Mouse (Mus musculus) G1E (cell line): ENCODE results near the gene Slc35f1. TPM values are rescaled to one million over a fixed set of nuclear protein-coding genes. Genes with fewer than 3 reads are reported as not detected.

Source experiments
- ATAC-seq: 2 replicates; pipeline ENCODE4 v1.8.0; 2016; ENCODE audit warnings: mild to moderate bottlenecking; ENCODE audit not compliant: insufficient number of reproducible peaks, poor library complexity, low FRiP score, severe bottlenecking; ENCODE audit errors: extremely low read depth
- DNase-seq: peaks from one replicate; pipeline ENCODE4 v3.0.0; 2012; ENCODE audit warnings: low spot score
- H3K27me3 ChIP-seq: 2 replicates; pipeline ENCODE4 v1.6.1; 2012; ENCODE audit warnings: mild to moderate bottlenecking, low read length, inconsistent platforms; ENCODE audit not compliant: insufficient read depth
- H3K36me3 ChIP-seq: replicated peaks from 2 replicates; pipeline ENCODE3; 2012; ENCODE audit warnings: mild to moderate bottlenecking, inconsistent platforms
- H3K4me1 ChIP-seq: 2 replicates; pipeline ENCODE4 v1.6.1; 2012; ENCODE audit warnings: low read depth, low read length, inconsistent platforms, mixed read lengths; ENCODE audit not compliant: insufficient read depth
- H3K4me3 ChIP-seq: 2 replicates; pipeline ENCODE4 v1.5.1; 2012; ENCODE audit warnings: low read depth, mild to moderate bottlenecking, inconsistent platforms, low read length, moderate library complexity, mixed read lengths
- H3K9me3 ChIP-seq: replicated peaks from 2 replicates; pipeline ENCODE4 v1.6.1; 2012; ENCODE audit warnings: inconsistent platforms
- CTCF ChIP-seq: IDR thresholded peaks from 2 replicates; pipeline ENCODE4 v1.5.1; 2012; ENCODE audit warnings: low read depth, low read length, inconsistent platforms, mixed read lengths
- GATA1 ChIP-seq: IDR thresholded peaks from 2 replicates; pipeline ENCODE4 v1.6.1; 2012; ENCODE audit warnings: borderline replicate concordance, low read length, inconsistent platforms, mixed read lengths
- GATA2 ChIP-seq: IDR thresholded peaks from 2 replicates; pipeline ENCODE4 v1.6.1; 2012; ENCODE audit warnings: low read depth, low read length, inconsistent platforms, borderline replicate concordance
- POLR2AphosphoS5 ChIP-seq: IDR thresholded peaks from 2 replicates; pipeline ENCODE4 v1.6.1; 2012; ENCODE audit warnings: low read depth, low read length, inconsistent platforms; ENCODE audit not compliant: insufficient replicate concordance
- TAL1 ChIP-seq: conservative IDR thresholded peaks from 2 replicates; pipeline ENCODE4 v1.6.1; 2012; ENCODE audit warnings: low read depth, low read length, inconsistent platforms, mixed read lengths
- polyA plus RNA-seq: library from polyadenylated mRNA; stranded (reverse); fragments of >175 nt; gene quantifications from 2 replicates; pipeline ENCODE4 v1.2.3, GENCODE M21; 2012
- total RNA-seq, 2 experiments: library from RNA; stranded (forward) in 1 of 2; stranded (reverse) in 1 of 2; fragments of 200-1000 nt in 1 of 2; fragments of >200 nt in 1 of 2; fragmentation: Nextera tagmentation in 1 of 2; gene quantifications; 2 replicates each; pipeline ENCODE4 v1.2.3; 2014 to 2017

Slc35f1 gene
- total and polyA plus RNA-seq, 3 experiments: not detected

DNA sequence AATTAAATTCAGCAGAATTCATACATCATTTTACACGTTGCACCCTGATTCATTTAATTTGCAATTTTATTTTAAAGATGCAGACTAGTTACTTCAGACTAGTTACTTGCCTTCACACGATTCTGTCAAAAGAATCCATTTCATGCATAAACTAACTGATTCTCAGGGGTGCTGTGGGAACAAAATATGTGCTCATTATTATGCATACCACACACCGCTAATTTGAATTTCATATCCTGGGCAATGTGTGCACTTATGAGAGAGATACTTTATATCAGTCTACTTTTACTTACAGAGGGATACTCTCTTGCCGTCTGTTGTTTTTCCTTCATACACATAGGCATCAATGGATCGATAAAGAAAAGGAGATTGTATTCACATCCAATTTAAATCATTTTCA lies 228.4 kb downstream of the Slc35f1 start:
- TF ChIP-seq TAL1: no peak
- TF ChIP-seq GATA1: no peak
- no peak for TF ChIP-seq CTCF
- no peak for TF ChIP-seq GATA2
- TF ChIP-seq POLR2AphosphoS5: no peak
- ATAC-seq: no peak
- H3K9me3 ChIP-seq: no peaks in the 10 kb centered on the region

DNA sequence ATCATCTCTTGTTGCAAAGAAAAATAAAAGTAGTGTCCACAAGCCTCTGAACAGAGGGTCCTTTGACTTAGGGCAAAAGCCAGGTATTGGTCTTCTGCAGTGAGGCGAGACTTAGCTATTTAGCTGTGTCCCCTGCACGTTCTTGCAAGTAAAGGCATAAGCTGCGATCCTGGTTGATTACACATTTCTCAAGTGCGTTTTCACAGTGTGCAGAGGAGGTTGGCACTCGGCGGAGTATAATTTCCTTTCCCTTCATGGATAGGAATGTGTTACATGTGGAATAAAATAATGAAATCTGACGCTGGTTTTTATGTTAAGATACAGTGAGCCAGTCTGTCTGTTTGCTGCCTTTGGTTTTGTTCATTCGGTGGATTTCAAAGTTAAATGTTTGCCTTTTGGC lies 232.8 kb downstream of the Slc35f1 start:
- Histone ChIP-seq H3K4me3 (no peak overlapping the region), H3K4me1 (no peaks in the 10 kb centered on the region), H3K36me3 (no peaks in the 10 kb centered on the region), H3K27me3 (no peaks in the 10 kb centered on the region), H3K9me3 (no peaks in the 10 kb centered on the region)
- DNase-seq (no peak), ATAC-seq (no peak)
- no peak for TF ChIP-seq TAL1
- no peak for TF ChIP-seq GATA2
- no peak for TF ChIP-seq CTCF
- no peak for TF ChIP-seq POLR2AphosphoS5
- TF ChIP-seq GATA1: no peak

More for the DNA sequence above, 228.4 kb downstream of the Slc35f1 start:
- Histone ChIP-seq H3K27me3 (no peaks in the 10 kb centered on the region), H3K36me3 (no peaks in the 10 kb centered on the region), H3K4me3 (no peak overlapping the region), H3K4me1 (no peaks in the 10 kb centered on the region)
- no peak for DNase-seq

GRCm38 (mm10) chr10:52926330-52926729 lies 236.0 kb downstream of the Slc35f1 start:
- no peak overlapping the region for H3K4me3 ChIP-seq
- H3K36me3 ChIP-seq: no peaks in the 10 kb centered on the region
- H3K4me1 ChIP-seq: no peaks in the 10 kb centered on the region
- DNase-seq (no peak), ATAC-seq (no peak)
- no peaks in the 10 kb centered on the region for H3K9me3 ChIP-seq
- TF ChIP-seq TAL1 (no peak), POLR2AphosphoS5 (no peak), CTCF (no peak), GATA2 (no peak), GATA1 (no peak)
- no peaks in the 10 kb centered on the region for H3K27me3 ChIP-seq

GRCm38 (mm10) chr10:52932159-52932558 lies 241.8 kb downstream of the Slc35f1 start:
- no peak for ATAC-seq
- Histone ChIP-seq H3K4me1 (no peaks in the 10 kb centered on the region), H3K36me3 (no peaks in the 10 kb centered on the region), H3K4me3 (no peak overlapping the region), H3K9me3 (no peaks in the 10 kb centered on the region), H3K27me3 (no peaks in the 10 kb centered on the region)
- TF ChIP-seq GATA2 (no peak), POLR2AphosphoS5 (no peak), GATA1 (no peak), CTCF (no peak), TAL1 (no peak)
- no peak for DNase-seq

GRCm38 (mm10) chr10:52934615-52935014 lies 244.3 kb downstream of the Slc35f1 start:
- H3K9me3 ChIP-seq: no peaks in the 10 kb centered on the region
- H3K27me3 ChIP-seq: no peaks in the 10 kb centered on the region
- no peak for TF ChIP-seq GATA2
- TF ChIP-seq TAL1: no peak
- no peak for TF ChIP-seq CTCF
- no peak for TF ChIP-seq POLR2AphosphoS5
- no peak overlapping the region for H3K4me3 ChIP-seq
- H3K4me1 ChIP-seq: no peaks in the 10 kb centered on the region
- ATAC-seq (no peak), DNase-seq (no peak)
- no peaks in the 10 kb centered on the region for H3K36me3 ChIP-seq

- Histone ChIP-seq H3K4me1 (no peaks in the 10 kb centered on the region), H3K36me3 (no peaks in the 10 kb centered on the region), H3K9me3 (no peaks in the 10 kb centered on the region), H3K4me3 (no peak overlapping the region), H3K27me3 (no peaks in the 10 kb centered on the region)
- DNase-seq (no peak), ATAC-seq (no peak)
- TF ChIP-seq GATA1 (no peak), TAL1 (no peak), POLR2AphosphoS5 (no peak), CTCF (no peak), GATA2 (no peak)
Measured at GRCm38 (mm10) chr10:52940111-52940830, 249.9 kb downstream of the Slc35f1 start.

GRCm38 (mm10) chr10:52940831-52941216 lies 250.5 kb downstream of the Slc35f1 start:
- Histone ChIP-seq H3K4me1 (no peaks in the 10 kb centered on the region), H3K36me3 (no peaks in the 10 kb centered on the region), H3K27me3 (no peaks in the 10 kb centered on the region), H3K4me3 (no peak overlapping the region), H3K9me3 (no peaks in the 10 kb centered on the region)
- no peak for TF ChIP-seq POLR2AphosphoS5
- no peak for TF ChIP-seq TAL1
- TF ChIP-seq CTCF: no peak
- no peak for TF ChIP-seq GATA1
- TF ChIP-seq GATA2: no peak
- no peak for DNase-seq
- no peak for ATAC-seq
